Mouse (Mus musculus) lung, adult 2 months (tissue): ENCODE measurements around the gene Mip.
"Not testable (repeated sequence)": the region's sequence is repeated elsewhere in the genome, so short reads cannot be mapped to it uniquely, and the experiment has no call there.

Source experiments
- CTCF ChIP-seq: fragments of 200-500 bp; IDR thresholded peaks from 2 replicates; pipeline ENCODE4 v1.5.1; 2011; ENCODE audit warnings: mild to moderate bottlenecking, low read length, control low read depth; ENCODE audit not compliant: insufficient read depth
- POLR2A ChIP-seq: fragments of 200-500 bp; IDR thresholded peaks from 2 replicates; pipeline ENCODE4 v1.6.1; 2011; ENCODE audit warnings: low read depth, mild to moderate bottlenecking, control low read depth, low read length, borderline replicate concordance; ENCODE audit errors: extremely low read depth

GRCm38 (mm10) chr10:128192030-128192766 is 33.4 kb upstream of the Mip start:
- not testable (repeated sequence) for TF ChIP-seq CTCF, POLR2A
